Mouse (Mus musculus) T-helper 17 cell (primary cell): ENCODE data around the gene Cmah.

Source experiments
- in situ Hi-C, 2 experiments: fragments of 300-600 bp; cut with MboI, MseI; formaldehyde crosslinking; loops; 1 replicate in 1 of 2; 2 replicates in 1 of 2; pipeline ENCODE4 v1.15.1; 2025; ENCODE audit warnings: high pct_unique_total_duplicates in 2 of 2

Cmah gene

GRCm38 (mm10) chr13:24415506-24416206, 88.5 kb downstream of the Cmah start:
- in situ Hi-C loops = no loop called here

GRCm38 (mm10) chr13:24416409-24416808, 89.2 kb downstream of the Cmah start:
- in situ Hi-C loops = no loop called here

- in situ Hi-C loops = no loop called here
Measured at GRCm38 (mm10) chr13:24418024-24418423, 90.8 kb downstream of the Cmah start.

GRCm38 (mm10) chr13:24418814-24419213, 91.6 kb downstream of the Cmah start:
- in situ Hi-C loops = no loop called here

GRCm38 (mm10) chr13:24419560-24420250, 92.5 kb downstream of the Cmah start:
- in situ Hi-C loops = loop anchor here in 1 of 2 experiments (5.0 kb wide), 1 partner anchor 73 kb away; no protein-coding TSS in a partner anchor

GRCm38 (mm10) chr13:24421987-24422386, 94.8 kb downstream of the Cmah start:
- in situ Hi-C loops = loop anchor here in 1 of 2 experiments (5.0 kb wide), 1 partner anchor 70 kb away; no protein-coding TSS in a partner anchor

GRCm38 (mm10) chr13:24430215-24430614, 103.0 kb downstream of the Cmah start:
- in situ Hi-C loops = loop anchor here in 1 of 2 experiments (5.0 kb wide), 1 partner anchor 43 kb away; no protein-coding TSS in a partner anchor

- in situ Hi-C loops = loop anchor here in 1 of 2 experiments (5.0 kb wide), 1 partner anchor 44 kb away; no protein-coding TSS in a partner anchor
Measured at GRCm38 (mm10) chr13:24431593-24431992, 104.4 kb downstream of the Cmah start.

GRCm38 (mm10) chr13:24442272-24442671, 115.1 kb downstream of the Cmah start:
- in situ Hi-C loops = no loop called here

GRCm38 (mm10) chr13:24443763-24444347, 116.7 kb downstream of the Cmah start:
- in situ Hi-C loops = no loop called here

- in situ Hi-C loops = no loop called here
Measured at GRCm38 (mm10) chr13:24444709-24445108, 117.5 kb downstream of the Cmah start.

- in situ Hi-C loops = no loop called here
Measured at GRCm38 (mm10) chr13:24445166-24445565, 118.0 kb downstream of the Cmah start.

GRCm38 (mm10) chr13:24446081-24446480, 118.9 kb downstream of the Cmah start:
- in situ Hi-C loops = no loop called here

GRCm38 (mm10) chr13:24447043-24447442, 119.8 kb downstream of the Cmah start:
- in situ Hi-C loops = no loop called here

GRCm38 (mm10) chr13:24448578-24448977, 121.4 kb downstream of the Cmah start:
- in situ Hi-C loops = no loop called here

GRCm38 (mm10) chr13:24451455-24451854, 124.3 kb downstream of the Cmah start:
- in situ Hi-C loops = no loop called here

- in situ Hi-C loops = no loop called here
Measured at GRCm38 (mm10) chr13:24453737-24454136, 126.5 kb downstream of the Cmah start.

- in situ Hi-C loops = no loop called here
Measured at GRCm38 (mm10) chr13:24456385-24456784, 129.2 kb downstream of the Cmah start.

GRCm38 (mm10) chr13:24460517-24460916, 133.3 kb downstream of the Cmah start:
- in situ Hi-C loops = no loop called here

- in situ Hi-C loops = no loop called here
Measured at GRCm38 (mm10) chr13:24463767-24464166, 136.6 kb downstream of the Cmah start.

- in situ Hi-C loops = no loop called here
Measured at GRCm38 (mm10) chr13:24466027-24466426, 138.8 kb downstream of the Cmah start.

- in situ Hi-C loops = no loop called here
Measured at GRCm38 (mm10) chr13:24467806-24468205, 140.6 kb downstream of the Cmah start.
